Comparison of ENCODE assay signal across 12 mouse cellular contexts in the genomic region with DNA sequence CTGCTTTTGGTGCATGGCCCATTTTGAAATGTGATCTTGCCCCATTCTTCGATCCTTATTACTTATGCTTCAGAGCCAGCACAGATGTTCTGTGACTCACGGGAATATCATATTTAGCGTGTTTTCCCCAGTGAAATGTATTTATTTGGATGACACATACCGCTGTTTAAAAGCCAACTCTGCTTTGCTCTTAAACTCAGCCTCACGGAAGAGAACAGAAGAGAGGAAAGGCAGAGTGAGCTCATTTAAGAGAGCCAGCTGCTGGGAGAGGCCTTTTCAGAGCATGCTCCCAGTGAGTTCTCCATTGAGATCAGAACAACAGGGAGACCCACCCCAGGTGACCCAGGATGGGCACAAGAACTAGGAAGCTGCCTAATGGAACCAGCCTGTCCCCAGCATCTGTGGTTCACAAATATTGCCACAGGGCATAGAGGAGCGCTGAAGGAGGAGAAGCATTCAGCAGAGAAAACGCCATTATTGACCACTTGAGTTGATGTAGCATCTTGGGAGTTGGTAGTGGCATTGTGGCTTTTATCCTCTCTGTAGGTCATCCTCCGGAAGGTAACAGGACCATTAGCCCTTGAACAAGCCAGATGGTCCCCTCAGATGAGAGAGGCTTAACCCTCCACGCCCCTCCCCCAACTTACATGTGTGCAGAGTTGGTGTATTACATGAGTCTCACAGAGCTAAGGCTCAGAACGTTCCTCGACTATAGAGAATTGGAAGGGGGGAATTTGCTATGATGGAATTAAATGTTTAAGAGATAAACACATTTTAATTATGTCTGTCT. TPM values are rescaled to one million over a fixed set of nuclear protein-coding genes. Genes with fewer than 3 reads are reported as not detected.
DNase-seq lines count a peak whose midpoint lies in the region; ATAC-seq and TF ChIP-seq lines count a peak whose summit lies in the region.
"Had no signal": no experiment of that assay in that cellular context is flagged by ENCODE, and none has a peak within 500 bp of the region (broad histone marks: within the 10 kb centered on the region; RNA-seq: fewer than 3 reads in every experiment).

No protein-coding gene starts in this region.

- no peak for TF ChIP-seq POLR2A in embryonic fibroblast, embryonic 13.5 days (IDR thresholded peaks at IDR 0.05; ENCODE audit: low read depth, low read length)

- no peaks in the 10 kb centered on the region for H3K27me3 ChIP-seq in hindbrain, embryonic 10.5 days (ENCODE audit: insufficient read depth, poor library complexity, severe bottlenecking)
- H3K27me3 ChIP-seq in hindbrain, embryonic 13.5 days = no peaks in the 10 kb centered on the region
- no peaks in the 10 kb centered on the region for H3K27me3 ChIP-seq in stomach, embryonic 16.5 days (ENCODE audit: control insufficient read depth, insufficient read depth, low read length)
- H3K27me3 ChIP-seq: heart, embryonic 13.5 days; lung, embryonic 15.5 days; megakaryocyte, embryonic 14.5 days had no signal

- ATAC-seq in hindbrain, embryonic 13.5 days (ENCODE audit: low FRiP score) = no peak
- no peak for ATAC-seq in stomach, embryonic 16.5 days (ENCODE audit: insufficient read depth, low FRiP score)

- H3K4me1 ChIP-seq in hindbrain, embryonic 10.5 days (replicated peaks) = peaks cover under 1% of the 10 kb centered on the region
- H3K4me1 ChIP-seq in hindbrain, embryonic 13.5 days (replicated peaks) = peaks cover 3% of the 10 kb centered on the region
- peaks cover 10% of the 10 kb centered on the region for H3K4me1 ChIP-seq in embryonic fibroblast, embryonic 13.5 days (ENCODE audit: control insufficient read depth, insufficient read depth, low read length)
- H3K4me1 ChIP-seq in stomach, embryonic 16.5 days (ENCODE audit: control insufficient read depth, insufficient read depth, low read length) = no peaks in the 10 kb centered on the region
- H3K4me1 ChIP-seq: lung, embryonic 15.5 days; megakaryocyte, embryonic 14.5 days had no signal

- 81% methylated on average over 11 of the region's 11 CpGs for WGBS in hindbrain, embryonic 10.5 days
- WGBS in hindbrain, embryonic 13.5 days = 79% methylated on average over 11 of the region's 11 CpGs
- WGBS in stomach, embryonic 16.5 days = 58% methylated on average over 11 of the region's 11 CpGs

- H3K4me2 ChIP-seq in hindbrain, embryonic 13.5 days = no peak overlapping the region
- no peak overlapping the region for H3K4me2 ChIP-seq in stomach, embryonic 16.5 days (ENCODE audit: low read depth, low read length)
- H3K4me2 ChIP-seq: heart, embryonic 13.5 days; lung, embryonic 15.5 days had no signal

- H3K9me3 ChIP-seq in hindbrain, embryonic 10.5 days = no peaks in the 10 kb centered on the region
- no peaks in the 10 kb centered on the region for H3K9me3 ChIP-seq in hindbrain, embryonic 13.5 days
- H3K9me3 ChIP-seq in stomach, embryonic 16.5 days (replicated peaks; ENCODE audit: control insufficient read depth, low read length) = no peaks in the 10 kb centered on the region
- H3K9me3 ChIP-seq: heart, embryonic 13.5 days; lung, embryonic 15.5 days had no signal

- 0 out of 2 replicates have a peak overlapping the region, but pooled peaks have one; percentile 26 for H3K27ac ChIP-seq in hindbrain, embryonic 10.5 days
- no peak overlapping the region for H3K27ac ChIP-seq in hindbrain, embryonic 13.5 days
- H3K27ac ChIP-seq in embryonic fibroblast, embryonic 13.5 days (ENCODE audit: insufficient read depth, low read length) = peak overlapping the region; percentile 84
- H3K27ac ChIP-seq in stomach, embryonic 16.5 days (ENCODE audit: low read length) = peak overlapping the region; percentile 61
- H3K27ac ChIP-seq: heart, embryonic 13.5 days; lung, embryonic 15.5 days had no signal

- no peaks in the 10 kb centered on the region for H3K36me3 ChIP-seq in hindbrain, embryonic 10.5 days
- H3K36me3 ChIP-seq in hindbrain, embryonic 13.5 days = no peaks in the 10 kb centered on the region
- H3K36me3 ChIP-seq in stomach, embryonic 16.5 days (ENCODE audit: control insufficient read depth, insufficient read depth, low read length) = no peaks in the 10 kb centered on the region
- H3K36me3 ChIP-seq: heart, embryonic 13.5 days; lung, embryonic 15.5 days had no signal

- peak; percentile 15 for DNase-seq in hindbrain, embryonic 10.5 days (ENCODE audit: low spot score)
- peak; percentile 6 for DNase-seq in right cerebral cortex, adult 18-20 months
- DNase-seq in right cerebral cortex, postnatal 25 days = no peak
- no peak for DNase-seq in adrenal gland, postnatal 10 days
- DNase-seq: cerebellum, adult 2 months; thymus, postnatal 4 days had no signal

- no peak for TF ChIP-seq CTCF in embryonic fibroblast, embryonic 13.5 days (IDR thresholded peaks at IDR 0.05; ENCODE audit: borderline replicate concordance, insufficient read depth, low read length)

- H3K9ac ChIP-seq in hindbrain, embryonic 13.5 days = no peak overlapping the region
- no peak overlapping the region for H3K9ac ChIP-seq in stomach, embryonic 16.5 days (ENCODE audit: low read length)
- H3K9ac ChIP-seq: heart, embryonic 13.5 days; lung, embryonic 15.5 days had no signal

- no peak overlapping the region for H3K4me3 ChIP-seq in hindbrain, embryonic 10.5 days
- no peak overlapping the region for H3K4me3 ChIP-seq in hindbrain, embryonic 13.5 days
- no peak overlapping the region for H3K4me3 ChIP-seq in embryonic fibroblast, embryonic 13.5 days (ENCODE audit: insufficient read depth, low read length)
- no peak overlapping the region for H3K4me3 ChIP-seq in stomach, embryonic 16.5 days (replicated peaks; ENCODE audit: low read length)
- H3K4me3 ChIP-seq: heart, embryonic 13.5 days; lung, embryonic 15.5 days; megakaryocyte, embryonic 14.5 days had no signal

RNA-seq across cellular contexts. Expression of a gene that starts 38.8 kb away (rescaled TPM):
- 0.99 and 1.5 TPM in 2 replicates for polyA plus RNA-seq in hindbrain, embryonic 10.5 days (2016; fragmentation: Nextera tagmentation; extraction: Ambion mirVana)
- 1.8 and 1.9 TPM in 2 replicates for polyA plus RNA-seq in hindbrain, embryonic 13.5 days (2015; fragmentation: Nextera tagmentation; extraction: Ambion mirVana)
- polyA plus RNA-seq in embryonic fibroblast, embryonic 13.5 days (2011; ENCODE audit: insufficient read length, low read depth, missing spikeins) = 5.0 and 6.7 TPM in 2 replicates
- 3.2 and 3.4 TPM in 2 replicates for polyA plus RNA-seq in stomach, embryonic 16.5 days (2015; fragmentation: Nextera tagmentation; extraction: Ambion mirVana)
- 10 to 100 TPM in 1 of 2 experiments, 1 to 10 TPM in 1; 8.5 to 14.0 TPM for total RNA-seq in adrenal gland, postnatal 10 days (2021)

Comparison
In these comparisons a context has a peak if more than half of its experiments do, and no peak if none do; other contexts are left out.
1. DNase-seq: peak in hindbrain, embryonic 10.5 days (single experiment) and right cerebral cortex, adult 18-20 months (single experiment); none in right cerebral cortex, postnatal 25 days (single experiment) and adrenal gland, postnatal 10 days (single experiment).